Mouse (Mus musculus): ENCODE measurements around the gene Fam78a. TPM values are rescaled to one million over a fixed set of nuclear protein-coding genes. Genes with fewer than 3 reads are reported as not detected.

Gene Fam78a
- polyA plus RNA-seq, 1 experiment from 2014 or later, result 2.5 TPM

- DNase-seq (ENCODE audit: low spot score), result no peak
- Histone ChIP-seq H3K27ac (ENCODE audit: low read length) (no peak overlapping the region), H3K9ac (replicated peaks; ENCODE audit: low read depth) (no peak overlapping the region), H3K4me1 (ENCODE audit: insufficient read depth, low read depth, low read length) (no peaks in the 10 kb centered on the region), H3K4me3 (ENCODE audit: low read depth, low read length) (no peak overlapping the region), H3K27me3 (replicated peaks; ENCODE audit: insufficient read depth, low read length) (no peaks in the 10 kb centered on the region), H3K9me3 (ENCODE audit: low read length) (no peaks in the 10 kb centered on the region), H3K36me3 (ENCODE audit: insufficient read depth, low read length) (peaks cover 9% of the 10 kb centered on the region; the same call in 1 of the 2 replicates), H3K4me2 (replicated peaks; ENCODE audit: low read depth, low read length) (no peak overlapping the region)
- no peak for ATAC-seq
- TF ChIP-seq EP300 (IDR thresholded peaks at IDR 0.05) (no peak), CTCF (IDR thresholded peaks at IDR 0.05) (no peak)
- WGBS, result 81% methylated on average over 10 of the region's 10 CpGs
Observed at GRCm38 (mm10) chr2:32056524-32056923, 28.1 kb downstream of the Fam78a start.

- no peak overlapping the region for H3K27ac ChIP-seq (ENCODE audit: low read length)
- H3K27me3 ChIP-seq (replicated peaks; ENCODE audit: insufficient read depth, low read length), result no peaks in the 10 kb centered on the region
- ATAC-seq, result no peak
- H3K4me1 ChIP-seq (ENCODE audit: insufficient read depth, low read depth, low read length), result no peaks in the 10 kb centered on the region
- TF ChIP-seq EP300 (IDR thresholded peaks at IDR 0.05) (no peak), CTCF (IDR thresholded peaks at IDR 0.05) (no peak)
- no peak overlapping the region for H3K9ac ChIP-seq (replicated peaks; ENCODE audit: low read depth)
- H3K36me3 ChIP-seq (ENCODE audit: insufficient read depth, low read length), result peaks cover 13% of the 10 kb centered on the region; the same call in 1 of the 2 replicates
- no peaks in the 10 kb centered on the region for H3K9me3 ChIP-seq (ENCODE audit: low read length)
- H3K4me2 ChIP-seq (replicated peaks; ENCODE audit: low read depth, low read length), result no peak overlapping the region
- no peak for DNase-seq (ENCODE audit: low spot score)
- WGBS, result 67% methylated on average over 7 of the region's 7 CpGs
- no peak overlapping the region for H3K4me3 ChIP-seq (ENCODE audit: low read depth, low read length)
Observed at GRCm38 (mm10) chr2:32055357-32055965, 29.2 kb downstream of the Fam78a start.

DNA sequence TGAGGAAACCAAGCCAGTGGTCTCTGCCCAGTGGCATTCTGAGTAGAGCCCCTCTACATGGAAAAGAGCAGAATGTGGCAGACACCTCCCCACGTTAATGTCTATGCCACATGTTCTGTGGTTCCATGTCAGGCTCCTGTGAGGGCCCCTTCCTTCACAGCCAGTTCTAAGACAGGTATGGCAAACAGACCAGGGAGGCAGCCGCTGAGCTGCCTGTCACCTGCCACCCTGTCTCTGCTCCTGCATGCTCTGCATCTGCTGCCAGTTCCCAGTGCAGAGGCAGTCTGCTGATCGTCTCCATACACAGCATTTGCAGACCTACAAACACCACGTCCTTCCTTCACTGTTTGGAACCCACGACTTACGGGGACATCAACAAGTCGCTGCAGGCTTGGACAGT lies 32.2 kb downstream of the Fam78a start:
- Histone ChIP-seq H3K4me1 (ENCODE audit: insufficient read depth, low read depth, low read length) (no peaks in the 10 kb centered on the region), H3K4me2 (replicated peaks; ENCODE audit: low read depth, low read length) (no peak overlapping the region), H3K9me3 (ENCODE audit: low read length) (no peaks in the 10 kb centered on the region), H3K27ac (ENCODE audit: low read length) (no peak overlapping the region), H3K9ac (replicated peaks; ENCODE audit: low read depth) (no peak overlapping the region), H3K36me3 (ENCODE audit: insufficient read depth, low read length) (peaks cover 27% of the 10 kb centered on the region; the same call in 1 of the 2 replicates), H3K4me3 (ENCODE audit: low read depth, low read length) (no peak overlapping the region), H3K27me3 (replicated peaks; ENCODE audit: insufficient read depth, low read length) (no peaks in the 10 kb centered on the region)
- WGBS, result 85% methylated on average over 7 of the region's 7 CpGs
- TF ChIP-seq CTCF (IDR thresholded peaks at IDR 0.05), result no peak
- TF ChIP-seq EP300 (IDR thresholded peaks at IDR 0.05), result no peak
- no peak for DNase-seq (ENCODE audit: low spot score)
- no peak for ATAC-seq

DNA sequence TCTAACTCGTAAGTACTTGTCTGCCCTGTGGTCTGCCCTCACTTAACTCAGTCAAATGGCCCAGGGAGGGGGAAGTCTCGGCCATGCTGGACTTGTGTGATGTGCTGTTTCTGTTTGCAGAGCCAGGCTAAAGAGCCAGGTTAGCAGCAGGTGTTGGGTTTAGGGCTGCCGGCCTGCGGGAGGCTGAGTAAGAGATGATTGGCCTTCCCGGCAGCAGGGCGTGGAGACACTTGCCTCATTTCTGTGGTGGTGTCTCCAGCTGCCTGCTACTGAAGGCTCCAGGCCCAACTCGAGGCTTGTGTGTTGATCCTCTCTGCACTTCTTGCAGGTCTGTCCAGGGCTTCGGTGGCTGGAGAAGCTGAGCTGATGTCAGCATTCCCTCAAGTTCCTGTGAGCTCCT lies 32.9 kb downstream of the Fam78a start:
- no peak overlapping the region for H3K9ac ChIP-seq (replicated peaks; ENCODE audit: low read depth)
- H3K27me3 ChIP-seq (replicated peaks; ENCODE audit: insufficient read depth, low read length), result no peaks in the 10 kb centered on the region
- ATAC-seq (no peak), DNase-seq (ENCODE audit: low spot score) (no peak)
- H3K9me3 ChIP-seq (ENCODE audit: low read length), result no peaks in the 10 kb centered on the region
- no peak overlapping the region for H3K4me3 ChIP-seq (ENCODE audit: low read depth, low read length)
- TF ChIP-seq EP300 (IDR thresholded peaks at IDR 0.05) (no peak), CTCF (IDR thresholded peaks at IDR 0.05) (no peak)
- H3K4me2 ChIP-seq (replicated peaks; ENCODE audit: low read depth, low read length), result no peak overlapping the region
- no peaks in the 10 kb centered on the region for H3K4me1 ChIP-seq (ENCODE audit: insufficient read depth, low read depth, low read length)
- 72% methylated on average over 8 of the region's 8 CpGs for WGBS
- H3K36me3 ChIP-seq (ENCODE audit: insufficient read depth, low read length), result peaks cover 27% of the 10 kb centered on the region; the same call in 1 of the 2 replicates
- H3K27ac ChIP-seq (ENCODE audit: low read length), result no peak overlapping the region

DNA sequence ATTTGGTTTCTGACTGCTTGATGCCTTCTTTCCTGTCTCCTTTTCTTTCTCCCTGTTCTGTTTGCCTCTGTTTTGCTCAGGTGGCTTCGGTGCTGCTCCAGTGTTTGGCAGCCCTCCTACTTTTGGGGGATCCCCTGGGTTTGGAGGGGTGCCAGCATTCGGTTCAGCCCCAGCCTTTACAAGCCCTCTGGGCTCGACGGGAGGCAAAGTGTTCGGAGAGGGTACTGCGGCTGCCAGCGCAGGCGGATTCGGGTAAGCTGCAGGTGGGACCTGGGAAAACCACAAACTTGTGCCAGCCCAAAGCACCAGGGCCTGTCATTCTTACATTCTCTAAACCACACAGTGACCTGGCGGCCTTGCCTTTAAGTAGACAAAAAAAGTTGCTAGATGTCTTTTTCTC lies 37.3 kb downstream of the Fam78a start:
- no peaks in the 10 kb centered on the region for H3K27me3 ChIP-seq (replicated peaks; ENCODE audit: insufficient read depth, low read length)
- TF ChIP-seq EP300 (IDR thresholded peaks at IDR 0.05) (no peak), CTCF (IDR thresholded peaks at IDR 0.05) (no peak)
- no peaks in the 10 kb centered on the region for H3K9me3 ChIP-seq (ENCODE audit: low read length)
- peaks cover 48% of the 10 kb centered on the region for H3K36me3 ChIP-seq (ENCODE audit: insufficient read depth, low read length)
- no peak overlapping the region for H3K9ac ChIP-seq (replicated peaks; ENCODE audit: low read depth)
- no peaks in the 10 kb centered on the region for H3K4me1 ChIP-seq (ENCODE audit: insufficient read depth, low read depth, low read length)
- no peak for DNase-seq (ENCODE audit: low spot score)
- H3K4me2 ChIP-seq (replicated peaks; ENCODE audit: low read depth, low read length), result no peak overlapping the region
- H3K4me3 ChIP-seq (ENCODE audit: low read depth, low read length), result no peak overlapping the region
- ATAC-seq, result no peak
- WGBS, result 91% methylated on average over 10 of the region's 10 CpGs
- H3K27ac ChIP-seq (ENCODE audit: low read length), result no peak overlapping the region

GRCm38 (mm10) chr2:32046009-32046408 lies 38.6 kb downstream of the Fam78a start:
- peaks cover 38% of the 10 kb centered on the region for H3K36me3 ChIP-seq (ENCODE audit: insufficient read depth, low read length)
- WGBS, result 85% methylated on average over 10 of the region's 10 CpGs
- H3K4me2 ChIP-seq (replicated peaks; ENCODE audit: low read depth, low read length), result no peak overlapping the region
- H3K27ac ChIP-seq (ENCODE audit: low read length), result no peak overlapping the region
- TF ChIP-seq EP300 (IDR thresholded peaks at IDR 0.05) (no peak), CTCF (IDR thresholded peaks at IDR 0.05) (no peak)
- H3K4me1 ChIP-seq (ENCODE audit: insufficient read depth, low read depth, low read length), result no peaks in the 10 kb centered on the region
- H3K4me3 ChIP-seq (ENCODE audit: low read depth, low read length), result no peak overlapping the region
- no peaks in the 10 kb centered on the region for H3K9me3 ChIP-seq (ENCODE audit: low read length)
- no peaks in the 10 kb centered on the region for H3K27me3 ChIP-seq (replicated peaks; ENCODE audit: insufficient read depth, low read length)
- ATAC-seq (no peak), DNase-seq (ENCODE audit: low spot score) (no peak)
- no peak overlapping the region for H3K9ac ChIP-seq (replicated peaks; ENCODE audit: low read depth)

GRCm38 (mm10) chr2:32045375-32045774 lies 39.3 kb downstream of the Fam78a start:
- TF ChIP-seq EP300 (IDR thresholded peaks at IDR 0.05) (no peak), CTCF (IDR thresholded peaks at IDR 0.05) (no peak)
- H3K27ac ChIP-seq (ENCODE audit: low read length), result no peak overlapping the region

More at GRCm38 (mm10) chr2:32045375-32045774, 39.3 kb downstream of the Fam78a start:
- Histone ChIP-seq H3K4me2 (replicated peaks; ENCODE audit: low read depth, low read length) (no peak overlapping the region), H3K4me1 (ENCODE audit: insufficient read depth, low read depth, low read length) (no peaks in the 10 kb centered on the region), H3K9ac (replicated peaks; ENCODE audit: low read depth) (no peak overlapping the region), H3K27me3 (replicated peaks; ENCODE audit: insufficient read depth, low read length) (no peaks in the 10 kb centered on the region), H3K9me3 (ENCODE audit: low read length) (no peaks in the 10 kb centered on the region), H3K4me3 (ENCODE audit: low read depth, low read length) (no peak overlapping the region), H3K36me3 (ENCODE audit: insufficient read depth, low read length) (peaks cover 42% of the 10 kb centered on the region)
- 74% methylated on average over 6 of the region's 6 CpGs for WGBS
- ATAC-seq, result no peak
- no peak for DNase-seq (ENCODE audit: low spot score)

Measured in lung, postnatal 0 days (tissue).